Mouse (Mus musculus): ENCODE data around the gene St7. TPM values are rescaled to one million over a fixed set of nuclear protein-coding genes. Genes with fewer than 3 reads are reported as not detected.
"Not testable (repeated sequence)": the region's sequence is repeated elsewhere in the genome, so short reads cannot be mapped to it uniquely, and the experiment has no call there.

The St7 gene
- total and polyA plus RNA-seq, 2 experiments from 2014 or later: 17.7 to 38.5 TPM

DNA sequence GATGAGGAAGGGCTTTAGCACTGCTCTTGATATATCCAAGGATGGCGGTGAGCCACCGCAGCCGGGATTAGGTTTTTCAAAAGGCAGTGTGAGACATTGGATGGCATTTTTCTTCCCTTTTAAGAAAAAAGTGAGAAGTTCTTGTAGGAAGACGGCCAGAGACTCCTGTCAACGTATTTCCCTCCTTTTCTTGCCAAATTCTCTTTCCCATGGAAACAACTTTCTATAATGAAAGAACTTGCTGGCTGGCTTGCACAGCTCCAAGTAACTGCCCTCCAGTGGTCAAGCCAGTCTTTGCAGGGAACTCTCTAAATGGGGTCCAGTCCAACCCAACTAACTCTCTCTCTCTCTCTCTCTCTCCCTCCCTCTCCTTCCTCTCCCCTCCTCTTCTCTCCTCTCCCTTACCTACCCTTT lies 3.6 kb downstream of the St7 start:
- H3K4me3 ChIP-seq (ENCODE audit: low read depth, low read length): no peak overlapping the region
- peak; percentile 68 for TF ChIP-seq CTCF (IDR thresholded peaks at IDR 0.05; ENCODE audit: low read depth)
- TF ChIP-seq EP300 (IDR thresholded peaks at IDR 0.05; ENCODE audit: low read depth): no peak
- no peak overlapping the region for H3K27ac ChIP-seq (ENCODE audit: low read depth)

GRCm38 (mm10) chr6:17700936-17701612 lies 8.3 kb downstream of the St7 start:
- no peaks in the 10 kb centered on the region for H3K9me3 ChIP-seq (replicated peaks; ENCODE audit: control insufficient read depth, low read length)
- ATAC-seq (ENCODE audit: insufficient read depth, low read depth) (no peak), DNase-seq (ENCODE audit: low spot score) (no peak)
- WGBS: 65% methylated on average over 7 of the region's 7 CpGs
- H3K9ac ChIP-seq (replicated peaks; ENCODE audit: low read depth, low read length): no peak overlapping the region
- no peaks in the 10 kb centered on the region for H3K36me3 ChIP-seq (replicated peaks; ENCODE audit: control insufficient read depth, insufficient read depth, low read length)
- no peak overlapping the region for H3K4me3 ChIP-seq (ENCODE audit: low read depth, low read length)
- no peak overlapping the region for H3K27ac ChIP-seq (ENCODE audit: low read depth)
- 0 out of 2 replicates have a peak, but pooled peaks cover 2% of the 10 kb centered on the region for H3K4me1 ChIP-seq (ENCODE audit: control insufficient read depth, insufficient read depth)
- H3K4me2 ChIP-seq (ENCODE audit: low read depth, low read length): no peak overlapping the region
- no peaks in the 10 kb centered on the region for H3K27me3 ChIP-seq (ENCODE audit: control insufficient read depth, insufficient read depth, low read length)
- TF ChIP-seq CTCF (IDR thresholded peaks at IDR 0.05; ENCODE audit: low read depth) (no peak), EP300 (IDR thresholded peaks at IDR 0.05; ENCODE audit: low read depth) (no peak)

More for the DNA sequence above, 3.6 kb downstream of the St7 start:
- Histone ChIP-seq H3K4me2 (ENCODE audit: low read depth, low read length) (peak overlapping the region; percentile 39; the same call in 1 of the 2 replicates), H3K4me1 (ENCODE audit: control insufficient read depth, insufficient read depth) (peaks cover 14% of the 10 kb centered on the region), H3K36me3 (replicated peaks; ENCODE audit: control insufficient read depth, insufficient read depth, low read length) (no peaks in the 10 kb centered on the region), H3K27me3 (ENCODE audit: control insufficient read depth, insufficient read depth, low read length) (no peaks in the 10 kb centered on the region), H3K9me3 (replicated peaks; ENCODE audit: control insufficient read depth, low read length) (no peaks in the 10 kb centered on the region), H3K9ac (replicated peaks; ENCODE audit: low read depth, low read length) (no peak overlapping the region)
- ATAC-seq (ENCODE audit: insufficient read depth, low read depth): no peak
- WGBS: 45% methylated on average over 5 of the region's 5 CpGs
- peak; percentile 69 for DNase-seq (ENCODE audit: low spot score)

DNA sequence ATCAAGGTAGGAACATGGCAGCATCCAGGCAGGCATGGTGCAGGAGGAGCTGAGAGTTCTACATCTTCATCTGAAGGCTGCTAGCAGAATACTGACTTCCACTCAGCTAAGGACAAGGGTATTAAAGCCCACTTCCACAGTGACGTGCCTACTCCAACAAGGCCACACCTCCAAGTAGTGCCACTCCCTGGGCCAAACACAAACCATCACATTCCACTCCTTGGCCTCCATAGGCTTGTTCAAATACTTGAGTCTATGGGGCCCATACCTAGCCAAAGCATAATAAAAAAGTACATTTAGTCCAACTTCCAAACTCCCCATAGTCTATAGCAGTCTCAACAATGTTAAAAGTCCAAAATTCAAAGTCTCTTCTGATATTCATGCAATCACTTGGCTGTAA lies 11.3 kb downstream of the St7 start:
- H3K4me3 ChIP-seq (ENCODE audit: low read depth, low read length); H3K9me3 ChIP-seq (replicated peaks; ENCODE audit: control insufficient read depth, low read length); H3K36me3 ChIP-seq (replicated peaks; ENCODE audit: control insufficient read depth, insufficient read depth, low read length); H3K4me1 ChIP-seq (ENCODE audit: control insufficient read depth, insufficient read depth); H3K27ac ChIP-seq (ENCODE audit: low read depth); DNase-seq (ENCODE audit: low spot score); H3K4me2 ChIP-seq (ENCODE audit: low read depth, low read length); H3K9ac ChIP-seq (replicated peaks; ENCODE audit: low read depth, low read length); ATAC-seq (ENCODE audit: insufficient read depth, low read depth); H3K27me3 ChIP-seq (ENCODE audit: control insufficient read depth, insufficient read depth, low read length): not testable (repeated sequence)
- 91% methylated on average over 1 of the region's 1 CpGs for WGBS

- DNase-seq (ENCODE audit: low spot score) (no peak), ATAC-seq (ENCODE audit: insufficient read depth, low read depth) (no peak)
- no peak overlapping the region for H3K4me2 ChIP-seq (ENCODE audit: low read depth, low read length)
- no peak overlapping the region for H3K4me3 ChIP-seq (ENCODE audit: low read depth, low read length)
- H3K27ac ChIP-seq (ENCODE audit: low read depth): no peak overlapping the region
- H3K27me3 ChIP-seq (ENCODE audit: control insufficient read depth, insufficient read depth, low read length): no peaks in the 10 kb centered on the region
- H3K9me3 ChIP-seq (replicated peaks; ENCODE audit: control insufficient read depth, low read length): no peaks in the 10 kb centered on the region
- H3K9ac ChIP-seq (replicated peaks; ENCODE audit: low read depth, low read length): no peak overlapping the region
- no peaks in the 10 kb centered on the region for H3K36me3 ChIP-seq (replicated peaks; ENCODE audit: control insufficient read depth, insufficient read depth, low read length)
- 51% methylated on average over 3 of the region's 3 CpGs for WGBS
- H3K4me1 ChIP-seq (ENCODE audit: control insufficient read depth, insufficient read depth): peaks cover 9% of the 10 kb centered on the region; the same call in 1 of the 2 replicates
- TF ChIP-seq CTCF (IDR thresholded peaks at IDR 0.05; ENCODE audit: low read depth): no peak
- TF ChIP-seq EP300 (IDR thresholded peaks at IDR 0.05; ENCODE audit: low read depth): no peak
These were observed 13.2 kb downstream of the St7 start for GRCm38 (mm10) chr6:17705973-17706372.

DNA sequence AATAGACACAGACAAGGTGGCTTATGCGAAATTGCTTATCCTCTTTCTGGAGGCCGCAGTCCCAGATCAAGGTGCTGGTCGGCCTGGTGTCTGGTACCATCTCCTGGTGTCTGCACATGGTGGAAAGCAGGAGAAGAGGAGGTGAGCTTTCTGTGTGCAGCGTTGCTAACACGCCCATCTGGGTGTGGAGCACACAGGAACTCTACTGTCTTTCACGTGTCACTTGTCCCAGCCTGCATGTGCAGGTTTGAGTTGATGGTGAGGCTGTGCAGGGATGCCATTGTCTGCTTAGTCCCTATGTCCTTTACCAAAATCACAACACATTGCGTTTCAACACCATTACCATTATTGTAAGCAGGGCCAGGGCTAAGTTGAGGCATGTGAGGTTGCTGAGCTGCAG lies 26.2 kb downstream of the St7 start:
- Histone ChIP-seq H3K9ac (replicated peaks; ENCODE audit: low read depth, low read length) (no peak overlapping the region), H3K27ac (ENCODE audit: low read depth) (no peak overlapping the region), H3K36me3 (replicated peaks; ENCODE audit: control insufficient read depth, insufficient read depth, low read length) (no peaks in the 10 kb centered on the region), H3K4me1 (ENCODE audit: control insufficient read depth, insufficient read depth) (no peaks in the 10 kb centered on the region), H3K27me3 (ENCODE audit: control insufficient read depth, insufficient read depth, low read length) (no peaks in the 10 kb centered on the region), H3K9me3 (replicated peaks; ENCODE audit: control insufficient read depth, low read length) (no peaks in the 10 kb centered on the region), H3K4me2 (ENCODE audit: low read depth, low read length) (no peak overlapping the region), H3K4me3 (ENCODE audit: low read depth, low read length) (no peak overlapping the region)
- TF ChIP-seq CTCF (IDR thresholded peaks at IDR 0.05; ENCODE audit: low read depth) (no peak), EP300 (IDR thresholded peaks at IDR 0.05; ENCODE audit: low read depth) (no peak)
- 87% methylated on average over 7 of the region's 7 CpGs for WGBS
- DNase-seq (ENCODE audit: low spot score) (no peak), ATAC-seq (ENCODE audit: insufficient read depth, low read depth) (no peak)

DNA sequence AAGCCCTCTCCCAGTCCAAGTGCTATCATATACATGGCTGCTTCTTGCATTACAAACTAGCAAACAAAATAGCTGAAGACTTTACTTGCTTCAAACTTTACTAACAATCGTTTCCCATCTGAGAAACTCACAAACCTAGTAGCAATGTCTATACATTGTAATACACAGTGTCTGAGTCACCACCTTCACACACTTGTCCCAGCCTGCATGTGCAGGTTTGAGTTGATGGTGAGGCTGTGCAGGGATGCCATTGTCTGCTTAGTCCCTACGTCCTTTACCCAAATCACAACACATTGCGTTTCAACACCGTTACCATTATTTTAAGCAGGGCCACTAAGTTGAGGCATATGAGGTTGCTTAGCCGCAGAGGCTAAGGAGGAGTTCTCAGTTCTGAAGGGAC lies 26.7 kb downstream of the St7 start:
- no peak for TF ChIP-seq EP300 (IDR thresholded peaks at IDR 0.05; ENCODE audit: low read depth)
- 80% methylated on average over 5 of the region's 5 CpGs for whole genome bisulfite sequencing
- no peak for DNase-seq (ENCODE audit: low spot score)
- H3K27ac ChIP-seq (ENCODE audit: low read depth): no peak overlapping the region
- H3K4me3 ChIP-seq (ENCODE audit: low read depth, low read length): no peak overlapping the region
- no peak overlapping the region for H3K4me2 ChIP-seq (ENCODE audit: low read depth, low read length)
- no peaks in the 10 kb centered on the region for H3K9me3 ChIP-seq (replicated peaks; ENCODE audit: control insufficient read depth, low read length)
- H3K27me3 ChIP-seq (ENCODE audit: control insufficient read depth, insufficient read depth, low read length): no peaks in the 10 kb centered on the region
- ATAC-seq (ENCODE audit: insufficient read depth, low read depth): no peak
- no peaks in the 10 kb centered on the region for H3K36me3 ChIP-seq (replicated peaks; ENCODE audit: control insufficient read depth, insufficient read depth, low read length)
- no peak overlapping the region for H3K9ac ChIP-seq (replicated peaks; ENCODE audit: low read depth, low read length)
- no peaks in the 10 kb centered on the region for H3K4me1 ChIP-seq (ENCODE audit: control insufficient read depth, insufficient read depth)

Measured in heart, postnatal 0 days (tissue).